Mouse (Mus musculus): ENCODE data around the gene Znrd1as. TPM values are rescaled to one million over a fixed set of nuclear protein-coding genes. Genes with fewer than 3 reads are reported as not detected.

Gene Znrd1as
- polyA plus RNA-seq, 1 experiment from 2014 or later: 6.6 TPM

- H3K27ac ChIP-seq (ENCODE audit: low read depth): peak overlapping the region; percentile 75
Observed at GRCm38 (mm10) chr17:36958884-36959283, 492 bp downstream of the Znrd1as start.

DNA sequence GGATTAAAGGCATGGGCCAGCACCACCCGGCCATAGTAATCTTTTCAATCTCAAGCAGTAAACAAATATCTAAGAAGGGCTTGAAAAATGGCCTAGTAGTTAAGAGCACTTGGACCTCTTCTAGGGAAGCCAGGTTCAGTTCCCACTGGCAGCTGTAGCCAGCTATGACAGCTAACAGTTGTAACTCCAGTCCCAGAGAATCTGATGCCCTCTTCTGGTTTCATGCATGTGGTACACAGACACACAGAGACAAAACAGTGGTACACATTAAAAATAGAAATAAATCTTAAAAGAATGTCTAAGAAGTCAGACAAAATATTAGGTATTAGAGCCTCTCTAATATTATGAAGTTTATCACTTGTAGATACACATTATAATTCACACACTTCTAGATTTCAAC lies 2.7 kb downstream of the Znrd1as start:
- no peaks in the 10 kb centered on the region for H3K27me3 ChIP-seq (replicated peaks; ENCODE audit: control insufficient read depth, insufficient read depth, low read length)
- no peak overlapping the region for H3K4me2 ChIP-seq (ENCODE audit: low read length)
- no peaks in the 10 kb centered on the region for H3K9me3 ChIP-seq (ENCODE audit: control insufficient read depth, low read length)
- no peak overlapping the region for H3K4me3 ChIP-seq (ENCODE audit: low read depth, low read length)
- no peak for DNase-seq (ENCODE audit: low spot score)
- H3K27ac ChIP-seq (ENCODE audit: low read depth): no peak overlapping the region
- H3K36me3 ChIP-seq (ENCODE audit: control insufficient read depth, insufficient read depth, low read length): peaks cover 8% of the 10 kb centered on the region; the same call in 1 of the 2 replicates
- no peak overlapping the region for H3K9ac ChIP-seq (ENCODE audit: low read length)
- no peak for ATAC-seq (replicated peaks; ENCODE audit: low FRiP score, low TSS enrichment, low read depth)
- WGBS: 54% methylated on average over 1 of the region's 1 CpGs
- H3K4me1 ChIP-seq (replicated peaks; ENCODE audit: control insufficient read depth, insufficient read depth, low read length): peaks cover 4% of the 10 kb centered on the region

More at GRCm38 (mm10) chr17:36958884-36959283, 492 bp downstream of the Znrd1as start:
- Histone ChIP-seq H3K27me3 (replicated peaks; ENCODE audit: control insufficient read depth, insufficient read depth, low read length) (no peaks in the 10 kb centered on the region), H3K9ac (ENCODE audit: low read length) (peak overlapping the region; percentile 67), H3K4me3 (ENCODE audit: low read depth, low read length) (peak overlapping the region; percentile 77), H3K4me2 (ENCODE audit: low read length) (peak overlapping the region; percentile 86), H3K9me3 (ENCODE audit: control insufficient read depth, low read length) (no peaks in the 10 kb centered on the region), H3K4me1 (replicated peaks; ENCODE audit: control insufficient read depth, insufficient read depth, low read length) (peaks cover 4% of the 10 kb centered on the region), H3K36me3 (ENCODE audit: control insufficient read depth, insufficient read depth, low read length) (peaks cover 24% of the 10 kb centered on the region; the same call in 1 of the 2 replicates)
- WGBS: 10% methylated on average over 12 of the region's 12 CpGs
- ATAC-seq (replicated peaks; ENCODE audit: low FRiP score, low TSS enrichment, low read depth) (no peak; the same call in 1 of the 2 replicates), DNase-seq (ENCODE audit: low spot score) (no peak)

DNA sequence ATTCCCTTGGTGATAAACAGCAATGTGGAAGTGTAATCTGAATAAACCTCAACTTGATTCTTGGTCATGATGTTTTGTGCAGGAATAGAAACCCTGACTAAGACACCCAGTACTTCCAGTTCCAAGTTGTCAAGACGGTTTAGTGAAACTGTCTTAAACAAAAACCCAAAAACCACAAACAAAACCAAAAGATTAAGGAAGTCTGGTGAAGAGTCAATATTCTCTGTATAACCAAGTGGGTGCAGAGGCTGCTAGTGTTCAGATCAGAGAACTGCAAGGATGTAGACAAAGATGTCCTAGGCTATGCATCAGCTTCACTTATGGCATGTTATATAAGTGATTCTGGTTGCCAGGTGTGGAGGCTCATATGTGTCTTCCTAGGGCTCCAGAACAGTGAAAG lies 8.5 kb downstream of the Znrd1as start:
- H3K9me3 ChIP-seq (ENCODE audit: control insufficient read depth, low read length): no peaks in the 10 kb centered on the region
- WGBS: 74% methylated on average over 1 of the region's 1 CpGs

DNA sequence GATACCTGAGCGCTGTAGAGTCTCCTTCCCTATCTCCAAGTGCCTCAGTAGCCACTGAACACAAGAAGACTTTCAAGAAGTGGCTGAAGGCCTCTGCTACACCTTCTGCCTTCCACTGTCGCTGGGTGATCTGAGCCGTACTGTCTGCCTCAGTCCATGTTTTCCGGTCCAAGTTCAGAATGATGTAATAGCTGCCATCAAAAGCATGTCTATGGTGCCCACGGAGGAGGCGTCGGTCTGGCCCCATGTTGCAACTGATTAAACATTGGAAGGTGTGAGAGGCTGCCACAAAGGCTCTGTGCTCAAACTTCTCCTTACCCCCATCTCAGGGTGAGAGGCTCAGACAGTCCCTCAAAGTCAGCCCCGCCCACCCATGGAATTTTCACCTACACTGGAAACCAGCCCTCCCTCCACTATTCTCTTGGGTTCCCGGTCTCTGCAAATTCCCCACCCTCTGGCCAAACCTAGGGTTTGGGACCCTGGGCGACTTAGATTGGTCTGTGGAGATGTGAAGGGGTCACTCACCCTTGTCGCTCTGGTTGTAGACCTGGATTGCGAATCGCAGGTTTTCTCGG lies 12.0 kb downstream of the Znrd1as start:
- H3K9ac ChIP-seq (ENCODE audit: low read length): no peak overlapping the region
- no peaks in the 10 kb centered on the region for H3K36me3 ChIP-seq (ENCODE audit: control insufficient read depth, insufficient read depth, low read length)
- H3K4me3 ChIP-seq (ENCODE audit: low read depth, low read length): no peak overlapping the region
- ATAC-seq (replicated peaks; ENCODE audit: low FRiP score, low TSS enrichment, low read depth) (no peak), DNase-seq (ENCODE audit: low spot score) (no peak)
- no peak overlapping the region for H3K4me2 ChIP-seq (ENCODE audit: low read length)
- 75% methylated on average over 14 of the region's 14 CpGs for WGBS
- no peaks in the 10 kb centered on the region for H3K4me1 ChIP-seq (replicated peaks; ENCODE audit: control insufficient read depth, insufficient read depth, low read length)
- H3K9me3 ChIP-seq (ENCODE audit: control insufficient read depth, low read length): no peaks in the 10 kb centered on the region
- H3K27me3 ChIP-seq (replicated peaks; ENCODE audit: control insufficient read depth, insufficient read depth, low read length): no peaks in the 10 kb centered on the region
- H3K27ac ChIP-seq (ENCODE audit: low read depth): no peak overlapping the region

More for the DNA sequence above, 8.5 kb downstream of the Znrd1as start:
- DNase-seq (ENCODE audit: low spot score) (no peak), ATAC-seq (replicated peaks; ENCODE audit: low FRiP score, low TSS enrichment, low read depth) (no peak)
- H3K36me3 ChIP-seq (ENCODE audit: control insufficient read depth, insufficient read depth, low read length): no peaks in the 10 kb centered on the region
- H3K27me3 ChIP-seq (replicated peaks; ENCODE audit: control insufficient read depth, insufficient read depth, low read length): no peaks in the 10 kb centered on the region
- no peak overlapping the region for H3K4me3 ChIP-seq (ENCODE audit: low read depth, low read length)
- no peaks in the 10 kb centered on the region for H3K4me1 ChIP-seq (replicated peaks; ENCODE audit: control insufficient read depth, insufficient read depth, low read length)
- H3K4me2 ChIP-seq (ENCODE audit: low read length): no peak overlapping the region
- no peak overlapping the region for H3K27ac ChIP-seq (ENCODE audit: low read depth)
- H3K9ac ChIP-seq (ENCODE audit: low read length): no peak overlapping the region

- H3K9ac ChIP-seq (ENCODE audit: low read length): no peak overlapping the region
- H3K9me3 ChIP-seq (ENCODE audit: control insufficient read depth, low read length): no peaks in the 10 kb centered on the region
- ATAC-seq (replicated peaks; ENCODE audit: low FRiP score, low TSS enrichment, low read depth) (no peak), DNase-seq (ENCODE audit: low spot score) (peak; percentile 36)
- no peak overlapping the region for H3K4me2 ChIP-seq (ENCODE audit: low read length)
- no peak overlapping the region for H3K4me3 ChIP-seq (ENCODE audit: low read depth, low read length)
- no peaks in the 10 kb centered on the region for H3K4me1 ChIP-seq (replicated peaks; ENCODE audit: control insufficient read depth, insufficient read depth, low read length)
- H3K36me3 ChIP-seq (ENCODE audit: control insufficient read depth, insufficient read depth, low read length): no peaks in the 10 kb centered on the region
- no peak overlapping the region for H3K27ac ChIP-seq (ENCODE audit: low read depth)
- 91% methylated on average over 6 of the region's 6 CpGs for WGBS
- H3K27me3 ChIP-seq (replicated peaks; ENCODE audit: control insufficient read depth, insufficient read depth, low read length): no peaks in the 10 kb centered on the region
Observed at GRCm38 (mm10) chr17:36971172-36971850, 12.9 kb downstream of the Znrd1as start.

- no peak overlapping the region for H3K27ac ChIP-seq (ENCODE audit: low read depth)
- 72% methylated on average over 3 of the region's 3 CpGs for WGBS
- ATAC-seq (replicated peaks; ENCODE audit: low FRiP score, low TSS enrichment, low read depth): no peak
- H3K36me3 ChIP-seq (ENCODE audit: control insufficient read depth, insufficient read depth, low read length): no peaks in the 10 kb centered on the region
- no peak overlapping the region for H3K4me3 ChIP-seq (ENCODE audit: low read depth, low read length)
- no peak for DNase-seq (ENCODE audit: low spot score)
- H3K4me2 ChIP-seq (ENCODE audit: low read length): no peak overlapping the region
- no peaks in the 10 kb centered on the region for H3K9me3 ChIP-seq (ENCODE audit: control insufficient read depth, low read length)
- no peak overlapping the region for H3K9ac ChIP-seq (ENCODE audit: low read length)
- H3K27me3 ChIP-seq (replicated peaks; ENCODE audit: control insufficient read depth, insufficient read depth, low read length): no peaks in the 10 kb centered on the region
- H3K4me1 ChIP-seq (replicated peaks; ENCODE audit: control insufficient read depth, insufficient read depth, low read length): no peaks in the 10 kb centered on the region
Observed at GRCm38 (mm10) chr17:36972791-36973190, 14.4 kb downstream of the Znrd1as start.

DNA sequence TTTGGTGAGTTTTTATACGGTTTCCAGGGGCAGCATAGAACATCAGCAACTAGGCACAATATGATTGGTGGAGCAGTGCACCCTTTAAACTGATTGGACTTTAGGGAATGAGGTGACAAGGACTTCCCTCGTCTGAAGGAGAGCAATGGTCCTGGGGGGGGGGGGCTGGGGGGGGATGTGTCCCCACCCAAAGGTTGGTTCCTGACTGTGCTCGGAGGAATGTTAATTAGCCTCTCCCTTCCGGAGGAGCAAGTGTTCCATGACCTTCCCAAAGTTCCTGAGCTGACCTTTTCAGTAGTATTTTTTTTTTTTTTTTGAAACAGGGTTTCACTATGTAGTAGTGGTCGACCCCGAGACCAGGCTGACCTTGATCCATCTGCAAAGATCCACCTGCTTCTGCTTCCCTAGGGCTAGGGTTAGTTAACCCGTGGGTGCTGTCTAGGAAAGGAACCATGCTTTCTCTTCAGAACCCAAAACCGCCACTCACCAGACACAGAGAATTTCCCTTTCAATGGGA lies 14.9 kb downstream of the Znrd1as start:
- Histone ChIP-seq H3K4me3 (ENCODE audit: low read depth, low read length) (no peak overlapping the region), H3K4me2 (ENCODE audit: low read length) (no peak overlapping the region), H3K27me3 (replicated peaks; ENCODE audit: control insufficient read depth, insufficient read depth, low read length) (no peaks in the 10 kb centered on the region), H3K4me1 (replicated peaks; ENCODE audit: control insufficient read depth, insufficient read depth, low read length) (no peaks in the 10 kb centered on the region), H3K36me3 (ENCODE audit: control insufficient read depth, insufficient read depth, low read length) (no peaks in the 10 kb centered on the region), H3K9ac (ENCODE audit: low read length) (no peak overlapping the region), H3K9me3 (ENCODE audit: control insufficient read depth, low read length) (no peaks in the 10 kb centered on the region), H3K27ac (ENCODE audit: low read depth) (no peak overlapping the region)
- ATAC-seq (replicated peaks; ENCODE audit: low FRiP score, low TSS enrichment, low read depth) (no peak), DNase-seq (ENCODE audit: low spot score) (no peak)
- 70% methylated on average over 8 of the region's 8 CpGs for WGBS

GRCm38 (mm10) chr17:36981221-36981813 lies 22.9 kb downstream of the Znrd1as start, which contains the start of gene 2410137M14Rik:
2410137M14Rik (minus strand) TSS chr17:36981237.
- Histone ChIP-seq H3K4me2 (ENCODE audit: low read length) (peak within 1 kb of the TSS; percentile 44), H3K27me3 (replicated peaks; ENCODE audit: control insufficient read depth, insufficient read depth, low read length) (no peaks in the 10 kb centered on the region), H3K4me3 (ENCODE audit: low read depth, low read length) (no peak within 1 kb of the TSS), H3K9ac (ENCODE audit: low read length) (no peak within 1 kb of the TSS), H3K4me1 (replicated peaks; ENCODE audit: control insufficient read depth, insufficient read depth, low read length) (peaks cover 11% of the 10 kb centered on the region), H3K36me3 (ENCODE audit: control insufficient read depth, insufficient read depth, low read length) (no peaks in the 10 kb centered on the region), H3K27ac (ENCODE audit: low read depth) (no peak within 1 kb of the TSS), H3K9me3 (ENCODE audit: control insufficient read depth, low read length) (no peaks in the 10 kb centered on the region)
- 13% methylated on average over 18 of the region's 18 CpGs for WGBS
- ATAC-seq (replicated peaks; ENCODE audit: low FRiP score, low TSS enrichment, low read depth) (peak; percentile 56), DNase-seq (ENCODE audit: low spot score) (peak; percentile 56)
